Mouse (Mus musculus): ENCODE measurements at regions not wholly inside any gene's neighbourhood (a gene's known extent, or its start where the extent isn't known, plus 50 kb on each side); places are given as distances from the start of the nearest gene placed in this dataset.

DNA sequence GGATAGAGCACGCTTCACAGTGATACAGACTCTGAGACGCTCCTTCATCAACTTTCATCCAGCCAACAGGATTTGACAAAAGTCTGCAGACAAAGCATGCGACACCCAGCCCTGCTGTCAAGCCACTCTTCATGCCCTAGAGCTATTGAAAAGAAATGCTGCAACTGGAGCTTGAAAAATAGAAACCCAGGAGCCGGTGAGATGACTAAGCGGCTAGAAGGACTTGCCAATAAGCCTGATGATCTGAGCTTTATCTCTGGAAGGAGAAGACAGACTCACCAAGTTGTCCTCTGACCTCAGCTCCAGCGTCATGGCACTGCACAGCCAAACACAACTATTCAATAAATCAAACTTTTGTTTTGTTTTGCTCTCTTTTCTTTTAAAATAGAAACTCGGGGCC lies 54.0 kb upstream of the Spred2 start:
- TF ChIP-seq CTCF (IDR thresholded peaks at IDR 0.05; ENCODE audit: low read depth) (no peak), EP300 (IDR thresholded peaks at IDR 0.05; ENCODE audit: low read depth) (no peak)

Data from liver, embryonic 14.5 days (tissue).